Mouse (Mus musculus) G1E (cell line): ENCODE results near the gene Grin1. TPM values are rescaled to one million over a fixed set of nuclear protein-coding genes. Genes with fewer than 3 reads are reported as not detected.

Source experiments
- ATAC-seq: 2 replicates; pipeline ENCODE4 v1.8.0; 2016; ENCODE audit warnings: mild to moderate bottlenecking; ENCODE audit not compliant: insufficient number of reproducible peaks, poor library complexity, low FRiP score, severe bottlenecking; ENCODE audit errors: extremely low read depth
- DNase-seq: peaks from one replicate; pipeline ENCODE4 v3.0.0; 2012; ENCODE audit warnings: low spot score
- H3K27me3 ChIP-seq: 2 replicates; pipeline ENCODE4 v1.6.1; 2012; ENCODE audit warnings: mild to moderate bottlenecking, low read length, inconsistent platforms; ENCODE audit not compliant: insufficient read depth
- H3K36me3 ChIP-seq: replicated peaks from 2 replicates; pipeline ENCODE3; 2012; ENCODE audit warnings: mild to moderate bottlenecking, inconsistent platforms
- H3K4me1 ChIP-seq: 2 replicates; pipeline ENCODE4 v1.6.1; 2012; ENCODE audit warnings: low read depth, low read length, inconsistent platforms, mixed read lengths; ENCODE audit not compliant: insufficient read depth
- H3K4me3 ChIP-seq: 2 replicates; pipeline ENCODE4 v1.5.1; 2012; ENCODE audit warnings: low read depth, mild to moderate bottlenecking, inconsistent platforms, low read length, moderate library complexity, mixed read lengths
- H3K9me3 ChIP-seq: replicated peaks from 2 replicates; pipeline ENCODE4 v1.6.1; 2012; ENCODE audit warnings: inconsistent platforms
- CTCF ChIP-seq: IDR thresholded peaks from 2 replicates; pipeline ENCODE4 v1.5.1; 2012; ENCODE audit warnings: low read depth, low read length, inconsistent platforms, mixed read lengths
- GATA1 ChIP-seq: IDR thresholded peaks from 2 replicates; pipeline ENCODE4 v1.6.1; 2012; ENCODE audit warnings: borderline replicate concordance, low read length, inconsistent platforms, mixed read lengths
- GATA2 ChIP-seq: IDR thresholded peaks from 2 replicates; pipeline ENCODE4 v1.6.1; 2012; ENCODE audit warnings: low read depth, low read length, inconsistent platforms, borderline replicate concordance
- POLR2AphosphoS5 ChIP-seq: IDR thresholded peaks from 2 replicates; pipeline ENCODE4 v1.6.1; 2012; ENCODE audit warnings: low read depth, low read length, inconsistent platforms; ENCODE audit not compliant: insufficient replicate concordance
- TAL1 ChIP-seq: conservative IDR thresholded peaks from 2 replicates; pipeline ENCODE4 v1.6.1; 2012; ENCODE audit warnings: low read depth, low read length, inconsistent platforms, mixed read lengths
- polyA plus RNA-seq: library from polyadenylated mRNA; stranded (reverse); fragments of >175 nt; gene quantifications from 2 replicates; pipeline ENCODE4 v1.2.3, GENCODE M21; 2012
- total RNA-seq, 2 experiments: library from RNA; stranded (forward) in 1 of 2; stranded (reverse) in 1 of 2; fragments of 200-1000 nt in 1 of 2; fragments of >200 nt in 1 of 2; fragmentation: Nextera tagmentation in 1 of 2; gene quantifications; 2 replicates each; pipeline ENCODE4 v1.2.3; 2014 to 2017

The Grin1 gene
- total and polyA plus RNA-seq, 3 experiments: 0.33 to 1.7 (median 0.73) TPM

DNA sequence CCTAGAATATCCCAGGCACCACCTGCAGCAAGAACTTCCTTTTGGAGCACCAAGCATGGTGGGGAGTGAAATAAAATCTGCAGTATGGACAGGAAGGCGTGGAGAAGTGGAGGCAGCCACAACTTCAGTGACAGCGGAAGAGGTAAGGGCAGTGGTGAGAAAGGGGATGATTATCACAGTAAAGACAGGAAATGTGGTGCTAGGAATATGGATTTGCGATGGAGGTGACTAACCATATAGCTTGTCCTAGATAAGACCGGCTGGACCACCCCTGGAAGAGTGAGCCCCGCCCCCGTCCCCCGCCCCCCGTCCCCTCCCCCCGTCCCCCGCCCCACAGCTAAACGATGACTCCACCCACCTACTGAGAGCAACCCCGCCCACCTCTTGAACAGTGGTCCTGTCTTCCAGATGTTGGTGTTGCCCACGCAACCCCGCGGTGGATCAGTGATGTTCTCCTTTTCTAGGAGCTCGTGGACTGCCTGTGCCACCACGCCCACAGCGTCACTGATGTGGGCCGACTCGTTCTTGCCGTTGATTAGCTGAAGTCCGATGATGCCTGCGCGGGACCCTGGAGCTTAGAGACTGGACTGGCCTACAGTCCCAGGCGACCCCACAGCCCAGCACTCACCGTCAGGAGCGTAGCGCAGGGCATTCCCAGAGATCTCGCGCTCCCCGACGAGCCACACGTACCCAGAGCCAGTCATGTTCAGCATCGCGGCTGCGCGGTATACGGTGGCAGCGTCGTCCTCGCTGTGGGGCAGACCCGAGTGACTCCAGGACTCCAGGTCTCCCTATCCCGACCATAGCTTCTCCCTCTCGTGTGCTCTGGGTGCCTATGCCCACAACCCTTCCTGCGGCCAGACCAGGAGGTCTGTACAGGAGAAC lies 14.1 kb downstream of the Grin1 start:
- H3K36me3 ChIP-seq: no peaks in the 10 kb centered on the region
- DNase-seq: no peak
- ATAC-seq: no peak
- H3K9me3 ChIP-seq: no peaks in the 10 kb centered on the region
- peaks cover 7% of the 10 kb centered on the region for H3K4me1 ChIP-seq
- no peak overlapping the region for H3K4me3 ChIP-seq
- TF ChIP-seq GATA1 (no peak), TAL1 (no peak), CTCF (no peak), POLR2AphosphoS5 (no peak), GATA2 (no peak)
- H3K27me3 ChIP-seq: peaks cover 38% of the 10 kb centered on the region

DNA sequence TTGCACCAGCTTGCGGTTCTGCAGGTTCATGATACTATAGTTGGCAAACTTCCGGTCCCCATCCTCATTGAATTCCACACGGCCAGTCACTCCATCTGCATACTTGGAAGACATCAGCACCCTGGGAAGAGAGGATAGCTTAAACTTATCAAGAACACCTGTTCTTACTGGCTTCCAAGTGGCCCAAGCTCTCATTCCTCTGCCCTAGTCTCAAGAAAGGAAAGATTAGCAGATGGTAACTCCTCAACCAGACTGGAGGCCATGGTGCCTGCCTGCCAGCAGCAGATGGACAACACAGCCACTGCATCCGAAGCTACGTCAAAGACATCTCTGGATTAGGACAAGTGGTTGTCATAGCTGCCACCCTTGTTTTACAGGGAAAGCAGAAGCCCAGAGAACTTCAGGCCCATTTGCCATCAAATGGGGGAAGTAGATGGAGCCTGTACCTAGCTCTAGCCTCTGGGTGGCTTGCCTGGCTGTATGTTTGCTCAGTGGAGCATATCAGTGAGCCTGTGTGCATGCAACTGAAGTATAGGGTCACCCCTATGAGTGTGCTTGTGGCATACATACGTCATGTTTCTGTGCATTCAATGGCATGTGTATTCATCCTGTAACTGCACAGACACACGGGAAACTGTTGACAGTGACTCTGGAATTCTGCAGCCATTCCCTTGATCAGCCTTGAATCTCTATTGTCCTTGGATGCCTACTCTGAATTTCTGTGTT lies 14.9 kb downstream of the Grin1 start:
- Histone ChIP-seq H3K4me1 (peaks cover 7% of the 10 kb centered on the region), H3K36me3 (no peaks in the 10 kb centered on the region), H3K9me3 (no peaks in the 10 kb centered on the region), H3K4me3 (no peak overlapping the region), H3K27me3 (peaks cover 39% of the 10 kb centered on the region)
- ATAC-seq (no peak), DNase-seq (no peak)
- TF ChIP-seq GATA2 (no peak), CTCF (no peak), TAL1 (no peak), GATA1 (no peak), POLR2AphosphoS5 (no peak)

DNA sequence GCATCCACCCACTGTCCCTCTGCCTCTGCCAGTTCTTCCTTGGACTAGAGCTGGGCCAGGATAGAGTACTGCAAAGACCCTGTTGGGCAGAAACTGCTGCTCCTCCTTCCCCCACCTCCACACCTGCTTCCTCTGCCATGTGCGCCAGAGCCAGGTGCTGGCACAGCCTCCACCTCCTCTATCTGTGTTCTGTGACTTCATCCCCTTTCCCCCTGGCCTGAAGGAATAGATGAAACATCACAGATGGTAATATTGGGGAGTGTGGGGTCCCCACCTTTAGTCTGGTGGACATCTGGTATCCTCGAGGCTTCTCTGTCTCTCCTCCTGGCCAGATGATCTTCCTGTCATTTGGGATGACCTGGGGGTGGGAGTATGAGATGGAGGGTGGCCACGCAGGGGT lies 15.5 kb downstream of the Grin1 start:
- peaks cover 37% of the 10 kb centered on the region for H3K27me3 ChIP-seq
- DNase-seq: no peak

DNA sequence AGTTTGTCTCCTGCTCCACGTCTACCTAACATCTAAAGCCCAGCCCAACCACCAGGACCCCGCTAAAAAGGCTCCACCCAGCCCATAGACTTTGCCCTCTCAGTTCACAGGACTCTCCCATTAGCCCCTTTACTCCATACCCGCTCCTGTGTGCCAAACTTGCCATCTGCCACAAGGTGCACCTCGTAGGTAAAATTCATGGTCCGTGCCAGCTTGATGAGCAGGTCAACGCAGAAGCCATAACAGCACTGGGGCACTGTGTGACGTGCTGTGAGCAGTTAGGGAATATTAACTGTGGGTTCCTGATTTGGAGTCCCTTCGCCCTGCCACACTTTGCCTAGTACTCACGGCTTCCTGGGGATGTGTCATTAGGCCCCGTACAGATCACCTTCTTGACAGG lies 20.9 kb downstream of the Grin1 start:
- ATAC-seq: no peak
- no peaks in the 10 kb centered on the region for H3K4me1 ChIP-seq
- no peak overlapping the region for H3K4me3 ChIP-seq
- H3K36me3 ChIP-seq: no peaks in the 10 kb centered on the region
- TF ChIP-seq TAL1 (no peak), CTCF (no peak), POLR2AphosphoS5 (no peak), GATA2 (no peak), GATA1 (no peak)
- no peak for DNase-seq
- no peaks in the 10 kb centered on the region for H3K9me3 ChIP-seq
- peaks cover 61% of the 10 kb centered on the region for H3K27me3 ChIP-seq

More for the DNA sequence above, 15.5 kb downstream of the Grin1 start:
- no peak overlapping the region for H3K4me3 ChIP-seq
- TF ChIP-seq GATA1: no peak
- no peak for TF ChIP-seq CTCF
- TF ChIP-seq POLR2AphosphoS5: no peak
- TF ChIP-seq GATA2: no peak
- no peak for TF ChIP-seq TAL1
- H3K9me3 ChIP-seq: no peaks in the 10 kb centered on the region
- H3K4me1 ChIP-seq: peaks cover 7% of the 10 kb centered on the region
- H3K36me3 ChIP-seq: no peaks in the 10 kb centered on the region
- ATAC-seq: no peak

DNA sequence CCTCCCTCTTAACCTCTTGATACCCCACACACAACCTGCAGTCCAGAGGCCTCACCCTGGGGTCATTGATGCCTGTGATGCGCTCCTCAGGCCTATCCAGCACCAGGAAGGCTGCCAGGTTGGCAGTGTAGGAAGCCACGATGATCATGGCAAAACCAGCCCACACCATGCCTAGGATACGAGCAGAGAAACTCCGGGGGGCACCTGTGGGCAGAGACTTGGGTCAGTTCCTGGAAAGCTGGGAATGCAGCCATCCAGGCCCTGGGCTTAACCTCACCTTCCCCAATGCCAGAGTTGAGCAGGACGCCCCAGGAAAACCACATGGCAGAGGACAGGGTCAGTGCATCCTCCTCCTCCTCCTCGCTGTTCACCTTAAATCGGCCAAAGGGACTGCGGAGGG lies 21.9 kb downstream of the Grin1 start:
- H3K9me3 ChIP-seq: no peaks in the 10 kb centered on the region
- DNase-seq (no peak), ATAC-seq (no peak)
- TF ChIP-seq TAL1 (no peak), GATA1 (no peak), CTCF (no peak), GATA2 (no peak), POLR2AphosphoS5 (no peak)
- H3K36me3 ChIP-seq: no peaks in the 10 kb centered on the region
- peaks cover 7% of the 10 kb centered on the region for H3K4me1 ChIP-seq
- no peak overlapping the region for H3K4me3 ChIP-seq
- peaks cover 66% of the 10 kb centered on the region for H3K27me3 ChIP-seq

DNA sequence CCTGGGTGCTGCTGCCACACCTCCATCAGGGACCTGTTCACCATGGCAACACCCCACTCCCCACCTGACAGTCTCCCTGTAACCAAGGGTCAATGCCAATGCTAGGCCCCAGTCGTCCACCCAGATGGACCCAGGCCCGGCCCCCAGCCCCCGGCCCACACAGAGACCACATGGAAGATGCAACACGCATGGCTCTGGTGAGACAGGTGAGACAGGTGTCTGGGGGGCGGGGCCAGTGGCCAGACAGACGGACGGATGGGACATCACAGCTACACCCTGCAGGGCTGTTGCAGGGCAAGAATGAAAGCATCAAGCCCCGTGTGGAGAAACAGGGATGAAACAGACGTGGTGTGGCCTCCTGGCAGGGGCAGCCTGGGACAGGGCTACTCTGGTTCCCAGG lies 25.3 kb downstream of the Grin1 start:
- Histone ChIP-seq H3K4me1 (peaks cover 19% of the 10 kb centered on the region), H3K36me3 (no peaks in the 10 kb centered on the region), H3K27me3 (peaks cover 88% of the 10 kb centered on the region), H3K9me3 (no peaks in the 10 kb centered on the region), H3K4me3 (no peak overlapping the region)
- TF ChIP-seq POLR2AphosphoS5: no peak
- no peak for TF ChIP-seq TAL1
- TF ChIP-seq GATA1: no peak
- TF ChIP-seq CTCF: no peak
- TF ChIP-seq GATA2: no peak
- no peak for DNase-seq
- no peak for ATAC-seq
